Mouse (Mus musculus) myocyte (in vitro differentiated cells): Measurements from ENCODE around the gene Dab2. TPM values are rescaled to one million over a fixed set of nuclear protein-coding genes. Genes with fewer than 3 reads are reported as not detected.

ENCODE experiments used
- H3K27me3 ChIP-seq: one replicate; pipeline ENCODE4 v1.6.1; 2011; ENCODE audit not compliant: control insufficient read depth, insufficient read depth, insufficient read length
- H3K36me3 ChIP-seq: one replicate; pipeline ENCODE4 v1.6.1; 2011; ENCODE audit not compliant: control insufficient read depth, insufficient read depth
- H3K4me2 ChIP-seq: one replicate; pipeline ENCODE4 v1.6.1; 2011; ENCODE audit warnings: low read depth, control low read depth
- H3K4me3 ChIP-seq: one replicate; pipeline ENCODE4 v1.5.1; 2011; ENCODE audit warnings: mild to moderate bottlenecking, control low read depth, moderate library complexity
- H3K79me2 ChIP-seq: one replicate; pipeline ENCODE4 v1.6.1; 2011; ENCODE audit not compliant: control insufficient read depth, insufficient read depth
- H3ac ChIP-seq: one replicate; pipeline ENCODE4 v1.6.1; 2011; ENCODE audit not compliant: control insufficient read depth, insufficient read length
- CEBPB ChIP-seq: IDR thresholded peaks from 2 replicates; pipeline ENCODE4 v1.6.1; 2011; ENCODE audit warnings: mild to moderate bottlenecking, moderate library complexity; ENCODE audit not compliant: poor library complexity, insufficient read depth, severe bottlenecking
- E2F4 ChIP-seq: IDR thresholded peaks from one replicate; pipeline ENCODE4 v1.6.1; 2011; ENCODE audit warnings: mild to moderate bottlenecking, control low read depth, moderate library complexity; ENCODE audit not compliant: insufficient read depth
- MAX ChIP-seq: IDR thresholded peaks from one replicate; pipeline ENCODE4 v1.6.1; 2011; ENCODE audit warnings: low read depth, mild to moderate bottlenecking, control low read depth
- MYOD1 ChIP-seq, 3 experiments: IDR thresholded peaks; one replicate each; pipeline ENCODE4 v1.6.1; 2011; ENCODE audit warnings: control low read depth in 2 of 3, low read depth in 2 of 3, mild to moderate bottlenecking in 2 of 3, moderate library complexity in 1 of 3; ENCODE audit not compliant: insufficient read length in 2 of 3, control insufficient read depth in 1 of 3
- MYOG ChIP-seq, 3 experiments: IDR thresholded peaks; one replicate each; pipeline ENCODE4 v1.6.1; 2011; ENCODE audit warnings: control low read depth in 2 of 3, low read depth in 2 of 3, mild to moderate bottlenecking in 2 of 3; ENCODE audit not compliant: insufficient read length in 2 of 3, control insufficient read depth in 1 of 3, insufficient read depth in 1 of 3
- POLR2A ChIP-seq: IDR thresholded peaks from one replicate; pipeline ENCODE4 v1.6.1; 2011; ENCODE audit warnings: low read depth, mild to moderate bottlenecking, control low read depth, moderate library complexity; ENCODE audit not compliant: insufficient read length
- POLR2AphosphoS2 ChIP-seq: IDR thresholded peaks from one replicate; pipeline ENCODE4 v1.6.1; 2011; ENCODE audit warnings: low read depth, control low read depth; ENCODE audit not compliant: insufficient read length
- REST ChIP-seq: IDR thresholded peaks from one replicate; pipeline ENCODE4 v1.6.1; 2011; ENCODE audit warnings: mild to moderate bottlenecking, control low read depth, moderate library complexity; ENCODE audit not compliant: insufficient read depth, insufficient read length
- SRF ChIP-seq: IDR thresholded peaks from one replicate; pipeline ENCODE4 v1.6.1; 2011; ENCODE audit warnings: low read depth; ENCODE audit not compliant: control insufficient read depth, insufficient read length
- TCF12 ChIP-seq: IDR thresholded peaks from one replicate; pipeline ENCODE4 v1.6.1; 2011; ENCODE audit warnings: mild to moderate bottlenecking, control low read depth; ENCODE audit not compliant: poor library complexity, insufficient read depth, severe bottlenecking
- TCF3 ChIP-seq: IDR thresholded peaks from one replicate; pipeline ENCODE4 v1.6.1; 2011; ENCODE audit warnings: low read depth, control low read depth; ENCODE audit not compliant: insufficient read length
- USF1 ChIP-seq: IDR thresholded peaks from one replicate; pipeline ENCODE4 v1.6.1; 2011; ENCODE audit warnings: low read depth, mild to moderate bottlenecking, control low read depth, moderate library complexity
- polyA plus RNA-seq: library from polyadenylated mRNA; unstranded; fragments of >200 nt; fragmentation: generic; extraction: Trizol; gene quantifications from one replicate; pipeline ENCODE4 v1.2.1, GENCODE M21; 2012; ENCODE audit warnings: missing spikeins

Gene Dab2
- polyA plus RNA-seq, 1 experiment, result 9.8 TPM

DNA sequence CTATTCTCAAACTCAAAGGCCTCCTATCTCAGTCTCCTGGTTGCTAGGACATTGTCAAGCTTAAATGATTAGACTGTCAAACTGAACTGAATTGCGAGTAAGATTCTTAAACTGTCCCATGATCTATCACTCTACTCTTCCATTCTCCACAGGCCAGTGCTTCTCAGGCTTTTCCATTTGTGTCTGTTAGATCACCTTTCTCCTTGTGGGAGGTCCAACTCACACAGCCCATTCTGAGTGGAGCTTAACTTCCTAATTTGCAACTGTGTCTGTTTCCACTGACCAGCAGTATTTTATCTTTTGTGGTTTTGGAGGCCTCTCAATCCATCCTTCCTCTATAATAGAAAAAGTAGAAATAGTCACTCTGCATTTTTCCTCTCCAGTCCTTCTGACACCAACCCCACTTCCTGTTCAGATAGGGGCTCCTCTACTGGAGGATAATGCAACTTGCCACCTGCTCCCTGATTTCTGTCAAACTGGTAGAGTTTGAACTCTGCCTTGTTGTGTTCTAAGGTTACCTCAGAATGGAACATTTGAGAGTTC, 35.1 kb downstream of the Dab2 start:
- Histone ChIP-seq H3K4me2 (no peak overlapping the region), H3K79me2 (no peaks in the 10 kb centered on the region), H3ac (no peak overlapping the region), H3K4me3 (no peak overlapping the region), H3K27me3 (no peaks in the 10 kb centered on the region), H3K36me3 (no peaks in the 10 kb centered on the region)
- TF ChIP-seq USF1 (no peak), MYOG (IDR thresholded peaks at IDR 0.05; ENCODE audit: control insufficient read depth in 1 of 3, insufficient read depth in 1 of 3, insufficient read length in 2 of 3, low read depth in 2 of 3) (no peak), TCF3 (no peak), POLR2AphosphoS2 (no peak), E2F4 (no peak), TCF12 (no peak), SRF (no peak), MAX (no peak), CEBPB (no peak), REST (no peak), POLR2A (no peak), MYOD1 (IDR thresholded peaks at IDR 0.05; ENCODE audit: control insufficient read depth in 1 of 3, insufficient read length in 2 of 3, low read depth in 2 of 3) (no peak)

GRCm38 (mm10) chr15:6339767-6340166, 40.2 kb downstream of the Dab2 start:
- H3ac ChIP-seq, result no peak overlapping the region
- H3K4me3 ChIP-seq, result no peak overlapping the region
- no peak overlapping the region for H3K4me2 ChIP-seq
- TF ChIP-seq USF1, result no peak
- no peak for TF ChIP-seq POLR2AphosphoS2
- TF ChIP-seq MAX, result no peak
- no peak for TF ChIP-seq MYOG (IDR thresholded peaks at IDR 0.05; ENCODE audit: control insufficient read depth in 1 of 3, insufficient read depth in 1 of 3, insufficient read length in 2 of 3, low read depth in 2 of 3)
- no peaks in the 10 kb centered on the region for H3K27me3 ChIP-seq
- no peaks in the 10 kb centered on the region for H3K36me3 ChIP-seq
- no peaks in the 10 kb centered on the region for H3K79me2 ChIP-seq

- no peak overlapping the region for H3K4me2 ChIP-seq
- H3K4me3 ChIP-seq, result no peak overlapping the region
Measured at GRCm38 (mm10) chr15:6340347-6340746, 40.8 kb downstream of the Dab2 start.

DNA sequence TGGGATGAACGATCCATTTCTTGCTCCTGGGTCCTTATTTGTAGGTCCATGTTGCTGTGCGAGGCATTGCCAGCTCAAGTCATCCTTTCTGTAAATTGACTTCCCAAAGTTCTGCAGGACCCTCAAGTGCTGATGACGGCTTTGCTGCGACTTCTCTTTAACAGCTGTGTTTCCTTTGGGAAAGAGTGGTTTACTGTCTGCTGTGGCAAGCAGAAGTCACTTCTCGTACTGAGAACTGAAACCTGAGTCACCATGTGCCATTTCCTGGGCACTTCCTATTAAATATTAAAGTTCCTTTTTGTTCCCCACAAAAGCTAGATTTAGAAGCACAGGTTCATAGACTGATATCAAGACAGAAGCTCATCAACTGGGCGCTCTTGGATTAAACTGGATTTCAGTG, 41.8 kb downstream of the Dab2 start:
- TF ChIP-seq MYOG (IDR thresholded peaks at IDR 0.05; ENCODE audit: control insufficient read depth in 1 of 3, insufficient read depth in 1 of 3, insufficient read length in 2 of 3, low read depth in 2 of 3) (no peak), TCF3 (no peak), TCF12 (no peak), USF1 (no peak), CEBPB (no peak), POLR2AphosphoS2 (no peak), E2F4 (no peak), MAX (no peak), POLR2A (no peak), MYOD1 (IDR thresholded peaks at IDR 0.05; ENCODE audit: control insufficient read depth in 1 of 3, insufficient read length in 2 of 3, low read depth in 2 of 3) (no peak), REST (no peak), SRF (no peak)
- Histone ChIP-seq H3ac (no peak overlapping the region), H3K4me3 (no peak overlapping the region)

More at GRCm38 (mm10) chr15:6340347-6340746, 40.8 kb downstream of the Dab2 start:
- H3ac ChIP-seq, result no peak overlapping the region
- H3K36me3 ChIP-seq, result no peaks in the 10 kb centered on the region
- H3K79me2 ChIP-seq, result no peaks in the 10 kb centered on the region
- TF ChIP-seq TCF12, result no peak
- no peak for TF ChIP-seq MYOG (IDR thresholded peaks at IDR 0.05; ENCODE audit: control insufficient read depth in 1 of 3, insufficient read depth in 1 of 3, insufficient read length in 2 of 3, low read depth in 2 of 3)
- TF ChIP-seq SRF, result no peak
- no peak for TF ChIP-seq USF1
- TF ChIP-seq TCF3, result no peak
- no peak for TF ChIP-seq POLR2AphosphoS2
- H3K27me3 ChIP-seq, result no peaks in the 10 kb centered on the region

GRCm38 (mm10) chr15:6353901-6354300, 54.3 kb downstream of the Dab2 start:
- H3K4me3 ChIP-seq, result no peak overlapping the region
- no peak overlapping the region for H3K4me2 ChIP-seq
- TF ChIP-seq USF1 (no peak), MAX (no peak), E2F4 (no peak), POLR2AphosphoS2 (no peak), CEBPB (no peak), MYOD1 (IDR thresholded peaks at IDR 0.05; ENCODE audit: control insufficient read depth in 1 of 3, insufficient read length in 2 of 3, low read depth in 2 of 3) (no peak)
- H3K79me2 ChIP-seq, result no peaks in the 10 kb centered on the region
- no peaks in the 10 kb centered on the region for H3K27me3 ChIP-seq
- H3ac ChIP-seq, result no peak overlapping the region
- no peaks in the 10 kb centered on the region for H3K36me3 ChIP-seq

More for the DNA sequence above, 41.8 kb downstream of the Dab2 start:
- Histone ChIP-seq H3K79me2 (no peaks in the 10 kb centered on the region), H3K27me3 (no peaks in the 10 kb centered on the region), H3K36me3 (no peaks in the 10 kb centered on the region), H3K4me2 (no peak overlapping the region)
